Mouse (Mus musculus): ENCODE results near the gene Ascl5. TPM values are rescaled to one million over a fixed set of nuclear protein-coding genes. Genes with fewer than 3 reads are reported as not detected.

Ascl5 gene
- total RNA-seq, 2 experiments from 2014 or later = 0.66 to 2.1 TPM

DNA sequence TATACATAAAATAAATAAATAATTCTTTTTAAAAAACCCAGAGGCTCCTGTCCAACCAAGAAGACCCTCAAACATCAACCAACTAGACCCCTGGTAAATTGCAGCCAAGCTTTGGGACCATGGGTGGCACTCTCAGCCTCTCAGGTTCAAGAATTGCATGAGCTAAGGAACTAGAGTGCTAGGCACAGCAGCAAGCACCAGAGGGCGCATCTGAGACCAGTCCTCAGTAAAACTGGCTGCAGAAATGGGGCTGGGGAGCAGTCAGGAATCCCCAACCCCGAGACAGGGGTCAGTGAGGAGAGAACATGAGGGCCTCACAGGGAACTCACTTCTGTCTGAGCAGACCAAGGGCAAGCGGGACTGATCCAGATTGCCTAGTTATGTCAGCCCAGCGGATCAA, 4.8 kb upstream of the Ascl5 start:
- DNase-seq (ENCODE audit: low spot score in 2 of 2) = peak; percentile 73 to 76
- intact Hi-C loops (cut with DNase I) = loop anchor here (2.0 to 5.0 kb wide), 3 partner anchors 27 to 477 kb away; no protein-coding TSS in a partner anchor

DNA sequence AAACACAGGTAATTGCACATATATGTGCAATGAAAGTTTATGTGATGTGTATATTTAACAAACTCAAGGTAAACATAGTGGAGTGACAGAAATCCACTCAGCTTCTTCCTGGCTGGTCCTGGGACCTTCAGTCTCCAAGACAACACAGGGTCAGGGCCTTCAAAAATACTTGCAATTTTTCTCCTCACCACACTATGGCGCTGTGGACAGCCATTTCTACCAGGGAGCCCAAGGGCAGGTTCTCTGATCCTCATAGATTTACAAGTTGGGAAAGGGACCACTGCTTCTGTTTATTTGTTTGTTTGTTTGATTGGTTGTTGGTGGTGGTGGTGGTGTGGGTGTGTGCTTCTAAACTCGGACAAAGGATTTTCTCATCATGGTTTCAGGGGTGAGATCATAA, 3.2 kb upstream of the Ascl5 start:
- intact Hi-C loops (cut with DNase I) = loop anchor here (2.0 to 5.0 kb wide), 3 partner anchors 25 to 475 kb away; no protein-coding TSS in a partner anchor
- no peak for DNase-seq (ENCODE audit: low spot score in 2 of 2)

DNA sequence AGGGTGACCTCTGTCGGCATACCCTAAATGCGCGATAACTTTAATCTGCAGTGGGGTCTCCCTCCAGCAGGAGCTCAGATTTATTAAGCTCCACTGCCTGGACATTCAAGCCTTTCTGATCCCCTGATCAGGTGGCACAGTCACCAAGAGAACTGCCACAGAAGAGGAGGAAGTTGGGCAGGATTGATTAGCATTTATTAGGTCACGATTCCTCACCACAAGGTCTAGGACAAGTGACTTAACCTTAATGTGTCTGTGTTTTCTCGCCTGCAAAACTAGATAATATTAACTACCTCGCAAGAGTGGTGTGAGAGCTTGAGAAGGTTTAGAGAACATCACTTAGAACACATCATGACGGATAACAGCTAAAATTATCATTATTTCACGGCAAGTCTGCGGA, 2.7 kb upstream of the Ascl5 start:
- no peak for DNase-seq (ENCODE audit: low spot score in 2 of 2)
- intact Hi-C loops (cut with DNase I) = loop anchor here (2.0 to 5.0 kb wide), 3 partner anchors 25 to 474 kb away; no protein-coding TSS in a partner anchor

DNA sequence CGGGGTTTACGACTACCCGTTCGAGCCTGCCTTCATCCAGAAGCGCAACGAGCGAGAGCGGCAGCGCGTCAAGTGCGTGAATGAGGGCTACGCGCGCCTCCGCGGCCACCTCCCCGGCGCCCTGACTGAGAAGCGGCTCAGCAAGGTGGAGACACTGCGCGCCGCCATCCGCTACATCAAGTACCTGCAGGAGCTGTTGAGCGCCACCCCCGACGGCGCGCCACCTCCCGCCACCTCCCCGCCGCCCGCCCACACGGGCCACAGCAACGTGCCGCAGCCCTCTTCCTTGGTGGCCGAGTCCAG, 360 bp downstream of the Ascl5 start:
- intact Hi-C loops (cut with DNase I) = loop anchor here (5.0 kb wide), 1 partner anchor 411 kb away; no protein-coding TSS in a partner anchor
- DNase-seq (ENCODE audit: low spot score in 2 of 2) = peak; percentile 40 to 60

DNA sequence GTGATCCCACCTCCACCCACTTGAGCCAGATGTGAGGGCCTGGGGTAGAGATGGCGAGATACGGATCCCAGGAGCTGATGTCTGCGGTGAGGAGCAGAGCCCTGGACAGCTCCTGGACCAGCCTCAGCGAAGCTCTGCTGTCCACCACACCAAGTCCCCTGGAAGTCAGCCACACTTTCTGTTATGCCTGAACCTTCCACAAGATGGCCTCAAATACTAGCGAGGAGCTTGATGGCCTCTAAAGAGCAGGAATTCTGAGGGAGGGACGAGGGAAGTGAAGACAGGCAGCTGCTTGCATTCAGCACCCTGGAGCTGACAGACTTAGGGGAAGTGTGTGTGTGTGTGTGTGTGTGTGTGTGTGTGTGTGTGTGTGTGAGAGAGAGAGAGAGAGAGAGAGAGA, 861 bp downstream of the Ascl5 start:
- peak; percentile 88 to 93 for DNase-seq (ENCODE audit: low spot score in 2 of 2)
- intact Hi-C loops (cut with DNase I) = loop anchor here (5.0 kb wide), 1 partner anchor 411 kb away; no protein-coding TSS in a partner anchor

DNA sequence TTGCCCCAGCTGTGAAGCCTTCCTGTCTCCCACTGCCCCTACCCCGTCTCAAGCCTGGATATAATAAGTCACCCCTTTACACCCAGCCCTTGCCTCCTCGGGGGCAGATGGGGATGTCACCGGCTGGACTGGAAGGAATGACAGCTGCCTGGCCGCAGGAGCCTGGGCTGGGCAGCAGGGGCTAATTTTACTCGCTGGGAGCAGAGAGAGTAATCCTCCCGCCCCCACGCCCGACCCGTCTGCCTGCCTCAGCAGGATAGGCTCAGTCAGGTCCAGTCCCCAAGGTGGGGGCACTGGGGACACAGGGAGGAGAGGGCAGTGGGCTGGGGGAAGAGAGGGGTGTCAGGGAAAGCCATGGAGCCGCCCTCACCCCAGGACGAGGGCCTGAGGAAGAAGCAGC, 1.9 kb downstream of the Ascl5 start, which contains the start of gene Cacna1s:
Gene Cacna1s, plus strand, starts transcription at position 204 of the 400 bp plus-strand sequence.
- intact Hi-C loops (cut with DNase I) = loop anchor here (2.0 to 5.0 kb wide), 2 partner anchors 112 to 410 kb away; no protein-coding TSS in a partner anchor
- no peak for DNase-seq (ENCODE audit: low spot score in 2 of 2)

DNA sequence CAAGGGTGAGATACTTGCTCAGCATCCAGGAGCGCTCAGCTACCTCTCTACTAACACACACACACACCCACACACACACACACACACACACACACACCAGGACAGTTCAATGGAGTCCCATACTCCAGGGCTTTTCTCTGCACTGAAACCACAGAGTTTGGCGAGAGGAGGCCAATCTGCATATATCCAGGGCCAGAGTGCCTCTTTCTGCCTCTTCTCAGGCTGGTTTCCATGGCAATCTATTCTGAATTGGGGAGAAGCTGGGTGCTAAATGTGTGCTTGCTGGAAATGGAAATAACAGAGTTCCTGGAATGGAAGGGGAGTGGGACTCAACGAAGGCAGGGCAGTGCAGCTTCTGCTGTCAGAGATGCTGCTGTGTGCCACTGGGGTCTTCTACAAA, 5.2 kb downstream of the Ascl5 start:
- intact Hi-C loops (cut with DNase I) = loop anchor here (5.0 kb wide), 1 partner anchor 77 kb away; the partner anchor contains the start of gene Kif21b
- DNase-seq (ENCODE audit: low spot score in 2 of 2) = peak; percentile 71 to 82

DNA sequence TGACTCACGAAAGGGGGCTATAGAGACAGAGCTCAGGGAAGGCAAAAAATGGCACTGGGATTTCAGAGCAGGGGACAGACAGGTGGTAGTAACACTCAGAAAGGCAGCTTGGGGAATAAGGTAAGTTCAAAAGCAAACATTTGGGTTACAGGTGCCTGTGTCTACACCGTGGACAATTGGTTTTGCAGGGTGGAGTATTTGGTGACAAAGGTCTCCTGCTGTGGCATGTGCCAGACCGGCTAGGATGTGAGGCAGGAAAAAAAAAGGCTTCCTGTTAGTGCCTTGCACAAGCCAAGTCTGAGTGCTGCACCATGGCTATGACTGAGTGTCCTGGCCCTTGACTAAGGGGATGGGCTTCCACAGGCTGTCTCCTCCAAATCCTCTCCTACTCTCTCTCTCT, 8.0 kb downstream of the Ascl5 start:
- intact Hi-C loops (cut with DNase I) = loop anchor here (5.0 kb wide), 1 partner anchor 74 kb away; the partner anchor contains the start of gene Kif21b
- no peak for DNase-seq (ENCODE audit: low spot score in 2 of 2)

DNA sequence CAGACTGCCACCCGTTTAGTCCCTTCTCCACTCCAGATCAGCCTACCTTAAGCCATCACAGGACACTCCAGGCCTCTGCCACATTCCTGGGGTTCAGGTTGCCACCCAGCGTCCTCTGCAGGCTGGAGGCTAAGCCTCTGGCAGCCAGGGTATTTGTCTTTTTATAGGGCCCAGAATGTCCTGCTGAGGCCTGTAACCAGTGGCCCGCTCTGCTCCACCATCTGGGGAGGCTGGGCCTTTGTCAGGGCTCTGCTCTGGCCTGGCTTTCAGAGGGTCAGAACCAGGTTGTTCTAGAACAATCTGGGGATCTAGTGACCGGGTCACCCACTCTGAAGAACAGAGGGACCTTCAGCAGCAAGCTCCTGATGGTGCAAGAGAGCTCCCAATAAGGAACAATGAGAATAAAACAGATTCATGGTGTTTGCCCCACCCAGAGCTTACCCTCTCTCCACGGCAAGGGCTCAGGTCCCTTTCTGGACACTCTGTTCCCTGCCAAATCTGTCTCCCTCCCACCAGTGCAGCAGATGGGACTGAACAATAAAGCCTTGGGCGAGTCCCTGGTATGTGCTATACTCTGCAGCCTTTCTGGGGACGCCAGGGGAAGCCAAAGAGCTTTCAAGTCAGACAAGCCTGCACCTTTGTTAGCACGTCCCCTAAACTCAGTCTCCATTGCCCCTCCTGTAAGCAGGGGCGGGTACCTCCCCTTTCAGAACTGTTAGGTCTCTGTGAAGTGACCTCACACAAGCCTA, 10.6 kb downstream of the Ascl5 start:
- intact Hi-C loops (cut with DNase I) = no loop called here
- peak; percentile 89 to 92 for DNase-seq (ENCODE audit: low spot score in 2 of 2)

DNA sequence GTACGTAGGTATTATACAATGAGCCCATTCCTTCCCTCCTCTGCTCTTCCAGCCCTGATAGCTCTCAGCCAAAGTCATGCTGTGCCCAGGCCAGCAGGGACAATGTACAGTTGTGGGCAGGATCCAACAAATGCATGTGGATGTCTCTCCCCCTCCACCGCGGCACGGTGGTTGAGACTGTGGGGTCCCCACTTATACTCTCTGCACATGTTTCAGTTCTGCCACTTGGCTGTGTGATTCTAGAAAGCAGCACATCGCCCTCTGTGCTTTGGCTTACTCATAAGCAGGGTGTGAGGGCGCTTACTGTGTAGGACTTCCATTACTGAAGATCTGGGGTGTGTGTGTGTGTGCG, 11.2 kb downstream of the Ascl5 start:
- intact Hi-C loops (cut with DNase I) = no loop called here
- DNase-seq (ENCODE audit: low spot score in 2 of 2) = peak in 1 of 2 experiments; percentile 44

DNA sequence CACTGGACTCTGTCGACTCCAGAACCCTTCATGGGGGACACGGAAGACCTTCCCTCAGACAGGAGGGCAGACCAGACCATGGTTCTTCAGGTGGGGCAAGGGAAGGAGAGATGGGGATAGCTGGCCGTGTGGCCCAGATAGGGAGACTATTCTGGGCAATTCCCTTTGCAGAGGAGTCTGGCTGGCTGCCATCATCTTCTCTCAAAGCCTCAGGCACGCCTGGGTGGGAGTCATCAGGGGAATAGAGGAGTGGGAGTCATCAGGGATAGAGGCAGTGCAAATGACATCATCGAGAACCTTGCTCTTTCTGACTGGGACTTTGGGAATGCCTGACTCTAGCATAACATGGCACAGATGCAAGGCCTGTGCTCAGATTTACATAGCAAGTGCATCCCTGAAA, 13.4 kb downstream of the Ascl5 start:
- DNase-seq (ENCODE audit: low spot score in 2 of 2) = peak; percentile 38 to 48
- intact Hi-C loops (cut with DNase I) = no loop called here

DNA sequence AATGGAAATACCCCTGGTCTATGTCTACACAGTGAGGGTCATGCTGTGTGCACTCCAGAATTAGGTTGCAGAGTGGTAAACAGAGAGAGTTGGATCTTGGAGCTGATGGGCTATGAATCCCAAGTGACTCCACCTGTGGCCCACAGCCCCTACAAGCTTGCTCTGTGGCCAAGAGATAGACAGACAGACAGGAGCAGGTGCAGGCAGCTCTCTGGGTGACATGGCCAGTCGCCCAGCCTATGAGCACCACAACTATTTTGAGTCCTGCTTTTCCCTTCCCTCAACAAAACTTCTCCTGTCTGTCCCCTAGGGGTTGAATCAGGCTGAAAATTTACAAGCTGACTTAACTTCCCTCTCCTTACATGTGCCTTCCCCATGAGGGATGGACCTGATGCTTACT, 16.0 kb downstream of the Ascl5 start:
- intact Hi-C loops (cut with DNase I) = no loop called here
- no peak for DNase-seq (ENCODE audit: low spot score in 2 of 2)

DNA sequence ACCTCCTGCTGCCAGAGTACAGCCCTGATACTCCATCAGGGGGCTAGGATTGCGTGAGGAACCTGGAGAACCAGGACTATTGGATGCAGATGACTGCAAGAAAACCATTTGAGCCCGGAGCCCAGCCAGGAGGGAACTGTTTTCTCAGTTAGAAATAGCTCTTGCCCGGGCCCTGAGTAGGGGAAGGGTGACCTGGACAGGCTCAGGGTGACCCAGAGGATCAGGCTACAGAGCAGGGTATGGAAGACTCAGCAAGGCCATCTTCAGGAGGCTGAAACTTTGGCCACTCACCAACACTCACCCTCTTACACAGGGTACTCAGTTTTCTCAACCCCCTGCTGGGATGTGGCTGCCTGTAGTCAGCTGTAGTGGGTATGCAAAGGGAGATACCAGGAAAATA, 17.0 kb downstream of the Ascl5 start:
- no peak for DNase-seq (ENCODE audit: low spot score in 2 of 2)
- intact Hi-C loops (cut with DNase I) = no loop called here

DNA sequence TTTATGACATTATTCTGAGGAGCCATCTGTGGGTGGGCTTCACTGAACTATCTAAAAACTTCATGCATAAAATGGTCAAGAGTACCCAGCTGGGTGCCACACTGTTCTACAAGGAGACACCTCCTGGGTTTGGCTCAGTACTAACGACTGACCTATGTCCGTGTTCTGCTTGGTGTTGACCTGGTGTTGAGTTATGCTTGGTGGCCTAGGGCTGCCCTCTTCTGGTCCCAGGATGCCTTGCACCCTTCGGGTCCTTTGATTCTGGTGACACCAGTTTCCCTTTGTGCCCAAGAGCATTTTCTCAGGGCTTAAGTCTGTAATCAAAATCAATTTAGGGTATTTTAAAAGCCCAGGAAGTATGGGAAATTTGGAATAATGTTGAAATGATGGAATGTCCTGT, 25.5 kb downstream of the Ascl5 start:
- peak; percentile 42 to 51 for DNase-seq (ENCODE audit: low spot score in 2 of 2)
- intact Hi-C loops (cut with DNase I) = no loop called here

DNA sequence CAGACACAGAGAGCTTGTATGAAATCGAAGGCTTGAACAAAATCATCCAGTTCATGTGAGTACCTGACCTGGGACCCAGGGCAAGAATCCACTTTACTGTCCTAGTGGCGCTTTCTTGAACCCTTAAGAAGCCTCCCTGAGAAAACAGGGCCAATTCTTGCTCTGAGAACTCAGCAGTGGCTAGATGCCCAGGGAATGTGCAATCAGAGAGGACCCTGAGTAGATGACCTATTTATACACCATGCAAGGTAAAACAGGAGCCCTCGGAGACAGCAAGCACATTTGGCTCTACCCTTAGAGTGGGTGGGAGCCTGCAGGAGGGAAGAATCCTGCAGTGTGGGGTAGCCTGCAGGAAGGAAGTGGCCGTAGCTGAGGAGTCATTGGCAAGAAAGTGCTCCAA, 27.1 kb downstream of the Ascl5 start:
- DNase-seq (ENCODE audit: low spot score in 2 of 2) = no peak
- intact Hi-C loops (cut with DNase I) = no loop called here

DNA sequence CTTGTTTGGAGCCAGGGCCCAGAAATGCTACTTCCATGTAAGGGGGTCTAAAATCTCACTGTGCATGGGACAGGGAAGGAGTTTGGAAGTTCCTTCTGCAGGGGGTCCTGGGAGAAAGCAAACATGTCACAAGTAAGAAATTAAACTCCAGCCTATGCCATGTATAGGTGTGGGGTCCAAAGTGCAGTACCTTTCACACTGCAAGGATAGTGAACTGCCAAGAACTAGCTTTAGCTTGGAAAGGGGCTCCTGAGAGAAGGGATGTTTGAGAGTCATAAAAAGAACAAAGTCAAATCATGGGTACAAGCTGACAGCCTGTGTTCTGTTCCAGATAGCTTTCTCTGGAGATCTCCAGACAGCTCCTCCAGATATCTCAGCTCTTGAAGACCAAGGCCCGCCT, 30.6 kb downstream of the Ascl5 start:
- intact Hi-C loops (cut with DNase I) = no loop called here
- DNase-seq (ENCODE audit: low spot score in 2 of 2) = no peak

DNA sequence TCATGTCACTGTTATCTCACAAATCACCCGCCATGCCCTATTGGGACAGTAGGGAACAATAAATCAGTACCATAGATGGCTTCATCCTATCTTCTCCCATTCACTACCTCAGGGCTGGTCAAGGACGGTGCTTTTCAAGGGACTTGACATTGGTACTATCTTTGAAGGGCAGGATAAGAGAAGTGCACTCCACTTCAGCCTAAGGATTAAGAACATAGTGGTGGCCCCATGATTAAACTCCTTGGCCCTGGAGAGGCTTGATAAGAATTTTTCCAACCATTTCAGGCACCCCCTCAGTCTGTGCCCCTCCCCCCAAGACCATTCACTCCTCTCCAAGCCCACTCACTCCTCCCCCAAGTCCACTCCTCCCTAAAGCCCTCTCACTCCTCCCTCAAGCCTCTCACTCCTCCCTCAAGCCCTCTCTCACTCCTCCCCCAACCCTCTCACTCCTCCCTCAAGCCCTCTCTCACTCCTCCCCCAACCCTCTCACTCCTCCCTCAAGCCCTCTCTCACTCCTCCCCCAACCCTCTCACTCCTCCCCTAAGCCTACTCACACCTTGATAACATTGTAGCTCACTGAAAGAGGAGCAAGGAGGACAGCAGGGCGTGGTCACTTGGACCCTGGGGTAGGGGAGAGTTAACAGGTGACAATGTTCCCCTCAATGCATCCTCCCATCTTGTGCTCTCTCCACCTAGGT, 35.5 kb downstream of the Ascl5 start:
- no peak for DNase-seq (ENCODE audit: low spot score in 2 of 2)
- intact Hi-C loops (cut with DNase I) = no loop called here

DNA sequence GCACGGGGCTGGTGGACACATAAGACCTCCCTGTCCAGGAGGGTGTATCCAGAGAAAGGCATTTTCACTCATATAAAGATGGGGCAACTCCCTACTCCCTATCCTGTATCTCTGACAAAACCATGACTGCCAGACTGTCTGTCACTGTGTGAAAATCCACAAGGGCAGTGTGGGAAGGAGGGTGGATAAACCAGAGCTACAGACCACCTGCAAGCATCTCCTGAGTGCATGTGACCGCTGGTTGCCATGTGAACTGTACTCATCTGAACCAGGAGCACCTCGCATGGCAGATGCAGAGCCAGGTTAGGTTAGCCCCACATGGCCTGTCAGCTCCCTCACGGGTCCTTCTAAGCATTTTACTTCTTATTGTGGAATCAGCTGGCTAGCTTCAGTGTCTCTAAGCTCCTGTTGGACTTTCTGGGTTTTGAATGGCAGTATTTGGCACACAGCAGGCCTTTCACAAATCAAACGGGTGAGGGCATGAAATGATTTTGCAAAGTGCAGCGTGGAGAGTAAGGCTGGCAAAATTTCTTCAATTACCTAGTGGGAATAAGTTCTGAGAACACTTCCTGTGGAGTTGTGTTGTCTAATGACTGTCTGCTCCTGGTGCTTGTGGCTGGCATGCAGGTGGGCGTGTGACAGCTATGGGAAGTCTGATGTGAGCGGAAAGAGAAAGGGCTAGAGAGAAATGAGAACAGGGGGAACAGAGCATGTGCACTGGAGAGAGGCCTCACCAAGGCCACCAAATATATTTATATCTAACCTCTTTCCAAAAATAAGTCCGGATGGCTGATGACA, 39.0 kb downstream of the Ascl5 start:
- DNase-seq (ENCODE audit: low spot score in 2 of 2) = no peak
- intact Hi-C loops (cut with DNase I) = no loop called here

DNA sequence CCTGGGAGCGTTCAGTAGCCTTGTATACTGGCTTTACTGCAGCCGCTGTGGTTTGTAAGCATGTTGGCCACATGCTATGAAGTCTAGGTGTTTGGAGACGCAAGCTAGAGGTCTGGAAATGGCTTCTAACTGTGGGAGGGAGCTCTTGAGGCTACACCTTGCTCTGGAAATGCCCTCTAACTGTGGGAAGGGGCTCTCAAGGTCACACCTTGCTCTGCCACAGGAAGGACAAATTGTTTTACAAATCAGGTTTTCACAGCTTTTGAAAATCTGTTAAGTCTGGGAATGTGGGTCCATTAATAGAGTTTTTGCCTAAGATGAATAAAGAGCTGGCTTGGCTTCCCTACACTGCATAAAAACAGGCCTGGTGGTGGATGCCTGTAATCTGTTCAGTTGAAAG, 43.1 kb downstream of the Ascl5 start:
- intact Hi-C loops (cut with DNase I) = no loop called here
- DNase-seq (ENCODE audit: low spot score in 2 of 2) = no peak

DNA sequence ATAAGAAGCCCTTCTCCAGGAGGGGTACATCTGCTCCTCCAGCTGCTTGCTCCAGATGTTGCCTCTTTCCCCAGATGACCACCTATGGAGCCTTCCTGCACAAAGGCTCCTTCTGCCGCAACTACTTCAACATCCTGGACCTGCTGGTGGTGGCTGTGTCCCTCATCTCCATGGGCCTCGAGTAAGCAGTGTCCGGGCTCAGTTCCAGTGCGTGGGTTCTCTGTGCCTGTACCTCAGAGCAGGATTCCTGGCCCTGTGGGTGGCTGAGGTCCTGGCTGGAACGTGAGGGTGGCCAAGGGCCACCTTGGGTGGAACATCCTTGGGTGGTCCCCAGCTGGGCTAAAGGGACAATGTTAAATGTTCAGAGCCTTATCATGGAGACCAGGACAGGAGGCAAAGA, 44.2 kb downstream of the Ascl5 start:
- no peak for DNase-seq (ENCODE audit: low spot score in 2 of 2)
- intact Hi-C loops (cut with DNase I) = no loop called here
